Comparison of ENCODE assay signal across 8 mouse cellular contexts in genomic region chr1:58296278-58296677, GRCm38 (mm10). TPM values are rescaled to one million over a fixed set of nuclear protein-coding genes. Genes with fewer than 3 reads are reported as not detected.
DNase-seq lines count a peak whose midpoint lies in the region; ATAC-seq and TF ChIP-seq lines count a peak whose summit lies in the region.

No protein-coding gene starts in this region.

- no peak for ATAC-seq in liver, embryonic 12.5 days
- ATAC-seq in limb, embryonic 14.5 days (ENCODE audit: low FRiP score, low read depth) = peak; percentile 59; the same call in 1 of the 2 replicates

- H3K4me2 ChIP-seq in liver, embryonic 12.5 days = no peak overlapping the region
- H3K4me2 ChIP-seq in limb, embryonic 14.5 days (replicated peaks; ENCODE audit: low read depth, low read length, severe bottlenecking) = no peak overlapping the region
- peak overlapping the region; percentile 21 for H3K4me2 ChIP-seq in myocyte (ENCODE audit: low read depth)

- no peak overlapping the region for H3K27ac ChIP-seq in liver, embryonic 12.5 days
- no peak overlapping the region for H3K27ac ChIP-seq in limb, embryonic 14.5 days (replicated peaks; ENCODE audit: low read depth, low read length)

- H3ac ChIP-seq in myocyte (ENCODE audit: control insufficient read depth, insufficient read length) = no peak overlapping the region

- H3K9me3 ChIP-seq in liver, embryonic 12.5 days (replicated peaks) = no peaks in the 10 kb centered on the region
- no peaks in the 10 kb centered on the region for H3K9me3 ChIP-seq in limb, embryonic 14.5 days (ENCODE audit: control insufficient read depth, low read length)

- H3K4me3 ChIP-seq in liver, embryonic 12.5 days = no peak overlapping the region
- no peak overlapping the region for H3K4me3 ChIP-seq in limb, embryonic 14.5 days (replicated peaks; ENCODE audit: low read length)
- H3K4me3 ChIP-seq in myocyte = no peak overlapping the region

- H3K27me3 ChIP-seq in liver, embryonic 12.5 days (replicated peaks) = 0 out of 2 replicates have a peak, but pooled peaks cover 6% of the 10 kb centered on the region
- no peaks in the 10 kb centered on the region for H3K27me3 ChIP-seq in limb, embryonic 14.5 days (ENCODE audit: control insufficient read depth, insufficient read depth, low read length)
- no peaks in the 10 kb centered on the region for H3K27me3 ChIP-seq in myocyte (ENCODE audit: control insufficient read depth, insufficient read depth, insufficient read length)

- H3K36me3 ChIP-seq in liver, embryonic 12.5 days = no peaks in the 10 kb centered on the region
- H3K36me3 ChIP-seq in limb, embryonic 14.5 days (ENCODE audit: control insufficient read depth, insufficient read depth, low read length) = no peaks in the 10 kb centered on the region
- H3K36me3 ChIP-seq in myocyte (ENCODE audit: control insufficient read depth, insufficient read depth) = no peaks in the 10 kb centered on the region

- peak; percentile 56 for DNase-seq in liver
- DNase-seq in cerebellum, postnatal 36 days = peak; percentile 55
- DNase-seq in gastrocnemius, postnatal 25 days = peak; percentile 47
- peak; percentile 66 for DNase-seq in kidney, adult 18-20 months
- peak; percentile 82 for DNase-seq in limb, embryonic 14.5 days (ENCODE audit: low spot score)
- DNase-seq in spleen, postnatal 14 days (ENCODE audit: low spot score in 2 of 2) = peak; percentile 18 to 62

- whole genome bisulfite sequencing in liver, embryonic 12.5 days (ENCODE audit: insufficient replicate concordance) = 9% methylated on average over 7 of the region's 7 CpGs
- WGBS in limb, embryonic 14.5 days = 5% methylated on average over 7 of the region's 7 CpGs

- H3K4me1 ChIP-seq in liver, embryonic 12.5 days = no peaks in the 10 kb centered on the region
- H3K4me1 ChIP-seq in limb, embryonic 14.5 days (ENCODE audit: control insufficient read depth, insufficient read depth, low read length) = peaks cover 12% of the 10 kb centered on the region

- no peaks in the 10 kb centered on the region for H3K79me2 ChIP-seq in myocyte (ENCODE audit: control insufficient read depth, insufficient read depth)

- TF ChIP-seq POLR2A in limb, embryonic 14.5 days (IDR thresholded peaks at IDR 0.05; ENCODE audit: borderline replicate concordance, extremely low read depth, insufficient read depth, insufficient read length) = no peak
- no peak for TF ChIP-seq POLR2A in myocyte (IDR thresholded peaks at IDR 0.05; ENCODE audit: insufficient read length, low read depth)

- no peak overlapping the region for H3K9ac ChIP-seq in liver, embryonic 12.5 days
- H3K9ac ChIP-seq in limb, embryonic 14.5 days (ENCODE audit: low read depth, low read length, severe bottlenecking) = no peak overlapping the region

TF ChIP-seq in myocyte, 11 proteins besides CTCF, POLR2A, EP300 and RAD21:
- TF ChIP-seq CEBPB (IDR thresholded peaks at IDR 0.05; ENCODE audit: insufficient read depth, poor library complexity, severe bottlenecking) = no peak
- no peak for TF ChIP-seq POLR2AphosphoS2 (IDR thresholded peaks at IDR 0.05; ENCODE audit: insufficient read length, low read depth)
- TF ChIP-seq E2F4 (IDR thresholded peaks at IDR 0.05; ENCODE audit: insufficient read depth) = no peak
- no peak for TF ChIP-seq REST (IDR thresholded peaks at IDR 0.05; ENCODE audit: insufficient read depth, insufficient read length)
- no peak for TF ChIP-seq TCF12 (IDR thresholded peaks at IDR 0.05; ENCODE audit: insufficient read depth, poor library complexity, severe bottlenecking)
- TF ChIP-seq MYOG (IDR thresholded peaks at IDR 0.05; ENCODE audit: control insufficient read depth in 1 of 3, insufficient read depth in 1 of 3, insufficient read length in 2 of 3, low read depth in 2 of 3) = no peak
- no peak for TF ChIP-seq MYOD1 (IDR thresholded peaks at IDR 0.05; ENCODE audit: control insufficient read depth in 1 of 3, insufficient read length in 2 of 3, low read depth in 2 of 3)
- no peak for TF ChIP-seq USF1 (IDR thresholded peaks at IDR 0.05; ENCODE audit: low read depth)
- TF ChIP-seq SRF (IDR thresholded peaks at IDR 0.05; ENCODE audit: control insufficient read depth, insufficient read length, low read depth) = no peak
- TF ChIP-seq MAX (IDR thresholded peaks at IDR 0.05; ENCODE audit: low read depth) = no peak
- no peak for TF ChIP-seq TCF3 (IDR thresholded peaks at IDR 0.05; ENCODE audit: insufficient read length, low read depth)
TF ChIP-seq in myocyte: peak in this region for 0.

RNA-seq across cellular contexts. Expression of gene Aox2, which starts 18.2 kb away (rescaled TPM):
- polyA plus RNA-seq in liver, embryonic 12.5 days (2016; fragmentation: Nextera tagmentation; extraction: Ambion mirVana) = not detected in 2 replicates
- total RNA-seq in gastrocnemius, postnatal 25 days (2021) = not detected
- 0.04 and 0.10 TPM in 2 replicates for polyA plus RNA-seq in limb, embryonic 14.5 days (2012; rRNA removed)
- 0.06 and 0.12 TPM in 2 replicates for polyA plus RNA-seq in limb, embryonic 14.5 days (2014; fragmentation: Nextera tagmentation; extraction: Ambion mirVana)
- not detected for polyA plus RNA-seq in myocyte (2012; fragmentation: generic; extraction: Trizol)
